Mouse (Mus musculus) lung, adult 2 months (tissue): ENCODE results near the gene Eda2r. TPM values are rescaled to one million over a fixed set of nuclear protein-coding genes. Genes with fewer than 3 reads are reported as not detected.

Experiments
- DNase-seq: peaks from one replicate; pipeline ENCODE4 v3.0.0; 2022
- H3K4me1 ChIP-seq: fragments of 200-500 bp; 2 replicates; pipeline ENCODE4 v1.6.1; 2011; ENCODE audit warnings: low read length; ENCODE audit not compliant: control insufficient read depth, insufficient read depth
- H3K4me3 ChIP-seq: fragments of 200-500 bp; replicated peaks from 2 replicates; pipeline ENCODE3; 2011; ENCODE audit warnings: low read depth, mild to moderate bottlenecking, control low read depth, low read length; ENCODE audit errors: extremely low read depth
- CTCF ChIP-seq: fragments of 200-500 bp; IDR thresholded peaks from 2 replicates; pipeline ENCODE4 v1.5.1; 2011; ENCODE audit warnings: mild to moderate bottlenecking, low read length, control low read depth; ENCODE audit not compliant: insufficient read depth
- POLR2A ChIP-seq: fragments of 200-500 bp; IDR thresholded peaks from 2 replicates; pipeline ENCODE4 v1.6.1; 2011; ENCODE audit warnings: low read depth, mild to moderate bottlenecking, control low read depth, low read length, borderline replicate concordance; ENCODE audit errors: extremely low read depth
- WGBS: fragments of 180-500 bp; shearing (Covaris S2); methylation state at CpG from one replicate; pipeline ENCODE4 v1.1.7; 2018; 5-methylcytosine and 5-hydroxymethylcytosine counted together
- polyA plus RNA-seq: library from polyadenylated mRNA; depleted of rRNA; stranded (reverse); fragments of >200 nt; gene quantifications from 2 replicates; pipeline ENCODE4 v1.2.3, GENCODE M21; 2012; rRNA removed

Eda2r gene
- polyA plus RNA-seq: 0.66 and 0.77 TPM in 2 replicates

- DNase-seq: no peak
- peak within 1 kb of the TSS; percentile 51 for H3K4me3 ChIP-seq
- TF ChIP-seq POLR2A: no peak
- no peaks in the 10 kb centered on the region for H3K4me1 ChIP-seq
- 25% methylated on average over 8 of the region's 8 CpGs for WGBS
Observed at GRCm38 (mm10) chrX:97377065-97377421, at the start of gene Eda2r. Eda2r (minus strand) TSS chrX:97377216.

- no peak overlapping the region for H3K4me3 ChIP-seq
- H3K4me1 ChIP-seq: no peaks in the 10 kb centered on the region
- no peak for DNase-seq
- 65% methylated on average over 2 of the region's 2 CpGs for whole genome bisulfite sequencing
- TF ChIP-seq POLR2A: no peak
- no peak for TF ChIP-seq CTCF
Observed at GRCm38 (mm10) chrX:97397872-97398271, 20.9 kb upstream of the Eda2r start.

- 51% methylated on average over 1 of the region's 1 CpGs for WGBS
- TF ChIP-seq POLR2A: no peak
- no peak for TF ChIP-seq CTCF
- no peak overlapping the region for H3K4me3 ChIP-seq
- H3K4me1 ChIP-seq: no peaks in the 10 kb centered on the region
- no peak for DNase-seq
Observed at GRCm38 (mm10) chrX:97378076-97378475, 1.1 kb upstream of the Eda2r start.

GRCm38 (mm10) chrX:97376321-97377064 lies 523 bp downstream of the Eda2r start:
- H3K4me3 ChIP-seq: peak overlapping the region; percentile 51
- no peak for TF ChIP-seq CTCF
- no peak for TF ChIP-seq POLR2A
- H3K4me1 ChIP-seq: no peaks in the 10 kb centered on the region
- 41% methylated on average over 15 of the region's 15 CpGs for WGBS
- peak; percentile 8 for DNase-seq

- no peak for TF ChIP-seq POLR2A
- no peak for TF ChIP-seq CTCF
- DNase-seq: no peak
- H3K4me1 ChIP-seq: no peaks in the 10 kb centered on the region
- H3K4me3 ChIP-seq: no peak overlapping the region
- WGBS: 78% methylated on average over 2 of the region's 2 CpGs
Observed at GRCm38 (mm10) chrX:97372826-97373225, 4.2 kb downstream of the Eda2r start.

GRCm38 (mm10) chrX:97369206-97369605 lies 7.8 kb downstream of the Eda2r start:
- no peak for TF ChIP-seq POLR2A
- no peak for TF ChIP-seq CTCF
- H3K4me3 ChIP-seq: no peak overlapping the region
- 61% methylated on average over 1 of the region's 1 CpGs for WGBS
- H3K4me1 ChIP-seq: no peaks in the 10 kb centered on the region
- DNase-seq: no peak

GRCm38 (mm10) chrX:97368741-97369140 lies 8.3 kb downstream of the Eda2r start:
- WGBS: 74% methylated on average over 2 of the region's 2 CpGs
- TF ChIP-seq POLR2A: no peak
- TF ChIP-seq CTCF: no peak
- Histone ChIP-seq H3K4me1 (no peaks in the 10 kb centered on the region), H3K4me3 (no peak overlapping the region)
- DNase-seq: no peak

GRCm38 (mm10) chrX:97360919-97361318 lies 16.1 kb downstream of the Eda2r start:
- WGBS: 62% methylated on average over 2 of the region's 2 CpGs
- no peak for TF ChIP-seq POLR2A
- no peak for TF ChIP-seq CTCF
- DNase-seq: no peak
- H3K4me1 ChIP-seq: no peaks in the 10 kb centered on the region
- H3K4me3 ChIP-seq: no peak overlapping the region

GRCm38 (mm10) chrX:97327891-97328290 lies 49.1 kb downstream of the Eda2r start:
- H3K4me1 ChIP-seq: no peaks in the 10 kb centered on the region

More at GRCm38 (mm10) chrX:97327891-97328290, 49.1 kb downstream of the Eda2r start:
- no peak overlapping the region for H3K4me3 ChIP-seq
- TF ChIP-seq CTCF (no peak), POLR2A (no peak)
- no peak for DNase-seq
